Mouse (Mus musculus) CD8-positive naive resting alpha-beta T cell, adult 2 months (primary cell): ENCODE data around the gene Calhm1.
"Not testable (repeated sequence)": the region's sequence is repeated elsewhere in the genome, so short reads cannot be mapped to it uniquely, and the experiment has no call there.

ENCODE experiments used
- DNase-seq, 2 experiments: peaks; one replicate each; pipeline ENCODE4 v3.0.0; 2022; ENCODE audit warnings: low read depth in 2 of 2, low spot score in 2 of 2

The Calhm1 gene

DNA sequence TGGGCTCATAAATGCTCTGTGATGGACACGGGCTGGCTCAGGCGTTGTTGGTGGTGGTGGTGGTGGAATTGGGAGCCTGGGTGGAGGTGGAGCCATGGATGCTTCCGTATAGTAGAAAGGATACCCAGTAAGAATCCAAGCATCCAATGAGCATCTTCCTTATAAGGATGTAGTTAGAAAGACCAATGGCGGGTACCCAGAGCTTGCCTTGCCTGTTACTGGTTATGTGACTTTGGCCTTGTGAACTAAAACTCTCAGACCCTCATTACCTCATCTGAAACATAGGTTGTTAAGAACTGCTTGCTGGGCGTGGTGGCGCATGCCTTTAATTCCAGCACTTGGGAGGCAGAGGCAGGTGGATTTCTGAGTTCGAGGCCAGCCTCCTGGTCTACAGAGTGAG, 9.7 kb upstream of the Calhm1 start:
- no peak for DNase-seq

DNA sequence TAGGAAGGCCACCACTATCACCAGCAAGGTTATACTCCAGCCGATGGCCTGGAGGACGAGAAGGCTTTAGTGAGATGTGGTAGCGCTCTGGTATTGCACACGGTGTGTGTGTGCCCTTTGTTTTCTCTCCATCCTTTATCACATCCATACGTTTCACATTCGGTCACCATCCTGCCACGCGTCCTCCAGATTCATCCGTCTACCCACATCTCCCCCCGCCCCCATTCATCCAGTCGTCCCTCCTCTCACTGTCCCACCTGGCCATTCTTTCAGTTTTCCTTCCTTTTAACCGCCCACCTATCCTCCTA, 8.0 kb upstream of the Calhm1 start:
- no peak for DNase-seq

DNA sequence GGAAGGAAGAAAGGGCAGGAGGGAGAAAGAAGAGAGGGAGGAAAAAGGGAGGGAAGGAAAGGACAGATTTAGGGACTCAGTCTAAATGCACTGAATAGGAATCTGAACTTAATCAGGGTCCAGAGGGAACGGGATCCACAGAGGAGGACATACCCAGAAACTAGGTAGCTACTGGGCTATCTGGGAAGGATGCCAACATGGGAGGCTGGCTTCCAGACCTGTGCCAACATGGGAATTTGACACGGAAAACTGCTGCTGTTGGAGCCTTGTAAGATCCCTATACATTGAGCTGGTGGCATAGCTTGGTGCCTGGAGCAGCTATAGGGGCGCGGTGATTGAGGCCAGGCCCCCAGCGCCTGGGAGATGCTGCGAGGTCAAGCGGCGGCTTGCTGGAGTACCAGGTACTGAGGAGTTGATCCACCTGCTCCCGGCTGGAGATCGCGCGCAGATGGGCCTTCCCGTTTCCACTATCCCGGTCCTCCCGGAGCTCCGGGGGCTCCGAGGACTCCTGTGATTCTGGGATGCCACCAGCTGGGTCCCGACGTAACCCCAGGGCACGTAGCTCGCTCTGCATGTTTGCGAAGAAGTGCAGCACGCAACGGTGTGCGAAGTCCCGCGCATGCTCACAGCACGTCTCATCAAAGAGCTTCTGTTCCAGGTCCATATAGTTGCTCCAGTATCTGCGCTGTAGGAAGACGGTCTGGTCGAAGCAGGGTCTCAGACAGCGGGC, 7.4 kb upstream of the Calhm1 start:
- no peak for DNase-seq

DNA sequence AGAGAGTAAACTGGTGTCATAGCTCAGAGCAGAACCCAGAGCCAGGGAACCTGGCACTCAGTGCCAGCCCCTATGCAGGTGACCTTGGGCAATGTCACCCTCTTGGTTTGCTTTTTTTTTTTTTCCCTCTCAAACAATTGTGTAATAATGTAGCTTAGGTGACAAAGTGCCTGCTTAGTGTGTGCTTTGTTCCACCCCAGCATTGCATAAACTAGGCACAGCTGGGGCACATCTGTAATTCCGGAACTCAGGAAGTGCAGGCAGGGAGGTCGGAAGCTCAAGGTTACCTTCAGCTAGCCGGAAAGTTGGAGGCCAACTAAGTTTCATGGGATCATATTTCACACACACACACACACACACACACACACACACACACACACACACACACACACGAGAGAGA, 5.8 kb upstream of the Calhm1 start:
- no peak for DNase-seq

DNA sequence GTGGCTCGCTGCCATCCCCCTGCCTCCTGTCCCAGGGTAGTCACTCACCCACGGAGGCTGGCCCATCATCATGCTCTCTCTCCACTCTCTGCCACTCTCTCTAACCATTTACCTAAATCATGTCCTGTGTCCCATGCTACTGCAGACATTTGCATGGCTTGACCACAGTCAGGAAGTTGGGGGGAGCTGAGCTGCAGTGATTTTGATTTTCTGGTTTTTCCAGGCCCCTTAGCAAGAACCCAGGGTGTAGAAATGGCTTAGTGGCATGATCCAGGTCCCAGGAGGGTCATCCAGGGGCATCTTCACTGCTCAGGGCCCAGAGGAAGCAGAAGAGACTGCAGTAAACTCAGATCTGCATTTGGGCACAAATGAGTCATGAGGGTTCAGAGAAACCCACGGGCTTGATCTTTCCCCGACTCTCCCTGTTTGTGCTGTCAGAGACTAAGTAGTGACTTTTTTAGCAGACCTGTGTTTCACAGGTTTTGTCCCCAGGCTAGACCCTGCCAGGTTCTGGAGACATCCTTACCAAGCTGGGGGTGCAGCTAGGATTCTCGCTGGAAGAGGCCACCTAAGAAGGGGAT, 4.3 kb upstream of the Calhm1 start:
- no peak for DNase-seq

DNA sequence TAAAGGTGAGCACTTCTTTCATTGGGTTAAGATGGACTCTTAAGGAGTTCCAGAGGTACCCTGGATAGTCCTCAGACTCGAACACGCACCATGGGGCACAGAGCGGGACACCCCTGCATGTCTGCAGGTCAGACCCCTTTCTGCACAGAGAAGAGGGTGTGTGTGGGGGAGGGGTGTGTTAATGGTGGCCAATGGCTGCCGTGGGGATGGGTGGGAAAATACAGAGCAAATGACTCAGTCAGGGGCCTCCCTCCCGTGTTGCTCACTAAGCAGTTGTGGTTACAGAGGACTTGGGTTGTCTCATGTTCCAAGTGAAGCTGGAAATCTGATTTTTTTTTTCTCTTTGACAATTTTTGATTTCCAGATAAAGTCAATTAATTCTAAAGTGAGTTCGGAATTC, 1.6 kb downstream of the Calhm1 start:
- no peak for DNase-seq

DNA sequence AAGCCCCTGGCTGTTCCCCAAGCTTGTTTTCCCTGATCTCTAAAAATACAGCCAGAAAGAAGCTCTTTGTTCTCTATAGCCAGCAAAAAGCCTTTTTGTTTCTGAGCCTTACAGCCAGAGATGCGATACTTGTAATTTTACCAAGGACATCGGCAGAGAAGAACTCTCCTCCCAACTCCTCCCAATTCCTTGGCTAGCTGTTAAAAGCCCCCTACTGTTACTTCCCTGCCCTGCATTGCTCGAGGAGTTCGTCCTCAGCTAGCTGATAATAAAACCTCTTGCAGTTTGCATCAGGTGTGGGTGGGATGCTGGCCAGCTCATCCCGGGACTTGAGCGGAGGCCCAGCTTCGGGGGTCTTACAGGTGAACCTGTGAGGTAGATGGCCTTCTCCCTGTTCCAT, 4.4 kb downstream of the Calhm1 start:
- not testable (repeated sequence) for DNase-seq

DNA sequence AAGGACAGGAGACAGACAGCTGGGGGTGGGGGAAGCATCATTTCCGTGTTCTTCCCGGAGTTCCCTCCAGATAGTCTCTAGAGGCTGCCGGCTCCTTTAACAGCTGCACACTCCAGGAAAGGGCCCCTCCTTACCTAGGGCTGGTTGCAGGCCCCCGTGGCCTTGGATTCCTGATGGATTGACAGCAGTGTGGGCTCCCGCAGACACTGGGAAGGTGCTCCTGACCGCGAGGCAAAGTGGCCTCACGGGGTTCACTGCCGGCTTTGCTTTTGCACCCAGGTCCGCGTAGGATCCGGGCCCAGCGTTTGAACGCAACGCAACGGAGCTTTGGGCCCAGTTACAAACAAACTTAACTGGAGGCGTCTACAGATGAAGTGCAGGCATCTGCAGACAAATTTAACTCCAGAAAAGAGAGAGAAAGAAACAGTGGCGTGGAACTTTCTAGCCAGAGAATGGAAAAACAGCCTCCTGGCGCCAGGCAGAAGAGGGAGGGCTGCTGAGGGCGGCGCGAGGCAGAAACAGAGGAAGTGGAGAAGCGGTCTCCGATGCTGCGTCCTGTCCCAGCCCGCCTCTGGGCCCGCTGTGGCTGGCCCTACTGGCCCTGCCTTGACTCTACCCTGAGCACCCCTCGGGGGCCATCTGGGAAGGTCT, 6.2 kb downstream of the Calhm1 start, which contains the start of gene Calhm2:
TSS of gene Calhm2 (minus strand) at position 524 of the 651 bp plus-strand sequence.
- peak; percentile 17 to 28 for DNase-seq

DNA sequence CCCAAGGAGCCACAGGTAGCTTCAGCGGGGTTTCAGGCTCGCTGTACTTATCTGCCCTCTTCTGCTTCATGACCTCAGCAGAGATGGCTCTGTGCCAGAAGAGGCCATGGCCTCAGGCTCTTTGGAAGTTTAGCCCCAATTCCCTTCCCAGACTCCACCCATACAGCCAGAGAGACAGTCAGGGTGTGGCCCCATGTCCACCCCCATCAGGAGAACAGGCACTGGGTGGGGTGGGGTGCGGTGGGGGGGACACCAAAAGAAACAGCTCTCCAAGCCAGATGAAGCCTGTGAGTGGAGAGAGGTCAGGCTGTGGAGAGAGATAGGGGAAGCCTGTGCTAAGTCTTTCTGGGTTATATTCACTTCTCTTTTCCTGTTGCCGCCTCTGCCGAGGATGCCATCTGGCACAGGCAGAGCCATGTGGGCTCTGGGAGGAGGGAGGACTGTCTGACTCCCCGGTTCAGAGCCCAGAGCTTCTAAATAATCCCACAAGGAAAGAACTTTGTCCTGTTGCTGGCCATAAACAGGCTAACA, 6.9 kb downstream of the Calhm1 start:
- DNase-seq = no peak

DNA sequence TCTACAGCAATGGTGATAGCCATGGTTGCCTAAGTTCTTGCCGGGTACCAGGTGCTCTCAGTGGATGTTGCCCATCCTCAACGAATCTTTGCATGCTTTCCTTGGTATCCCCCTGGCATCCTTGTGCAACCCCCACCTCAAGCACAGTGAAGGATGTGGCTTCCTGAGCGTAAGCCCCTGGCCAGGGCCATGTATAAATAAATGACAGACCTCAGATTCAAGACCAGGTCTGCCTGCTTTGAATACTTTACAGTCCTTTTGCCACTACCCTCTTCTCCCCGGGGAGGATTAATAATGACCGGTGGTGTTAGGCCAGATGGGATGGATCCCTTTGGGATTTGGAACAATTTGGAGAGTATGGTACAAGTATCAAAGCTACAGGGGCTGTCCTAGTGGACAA, 7.9 kb downstream of the Calhm1 start:
- no peak for DNase-seq

DNA sequence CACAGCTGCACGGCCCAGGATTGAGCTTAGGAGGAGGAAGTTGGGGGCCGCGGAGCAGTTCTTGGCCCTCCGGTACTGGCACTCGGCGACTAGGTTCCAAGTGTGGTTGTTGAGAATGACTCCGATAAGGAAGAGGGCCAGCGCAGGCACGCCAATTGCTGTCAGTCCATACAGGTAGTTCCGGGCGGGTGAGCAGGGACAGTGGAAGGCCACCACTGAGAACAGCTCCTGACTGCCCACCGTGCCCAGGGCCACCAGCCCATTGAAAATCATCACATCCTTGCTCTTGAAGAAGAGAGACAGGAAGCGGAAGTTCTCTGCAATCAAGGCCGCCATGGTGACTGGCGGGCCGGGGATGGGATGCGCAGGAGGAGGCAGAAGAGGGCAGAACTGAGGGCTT, 8.5 kb downstream of the Calhm1 start:
- DNase-seq = no peak

DNA sequence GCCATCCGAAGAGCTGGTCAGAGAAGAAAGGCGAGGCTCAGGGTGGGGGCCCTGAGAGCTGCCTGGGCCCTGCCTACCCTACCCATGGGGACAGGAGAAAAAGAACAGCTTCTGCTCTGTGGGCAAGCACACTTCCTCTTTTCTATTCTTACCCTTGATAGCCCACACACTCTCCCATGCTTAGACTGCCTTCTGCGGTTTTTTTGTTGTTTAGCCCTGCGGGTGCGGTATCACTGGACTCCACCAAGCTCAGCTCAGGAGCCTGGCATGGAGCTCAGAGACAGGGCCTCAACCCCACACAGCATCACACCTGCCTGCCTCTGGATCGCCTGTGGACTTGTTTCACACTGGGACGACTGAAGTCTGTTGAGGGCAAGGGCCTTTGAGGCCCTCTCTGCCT, 10.9 kb downstream of the Calhm1 start:
- no peak for DNase-seq

DNA sequence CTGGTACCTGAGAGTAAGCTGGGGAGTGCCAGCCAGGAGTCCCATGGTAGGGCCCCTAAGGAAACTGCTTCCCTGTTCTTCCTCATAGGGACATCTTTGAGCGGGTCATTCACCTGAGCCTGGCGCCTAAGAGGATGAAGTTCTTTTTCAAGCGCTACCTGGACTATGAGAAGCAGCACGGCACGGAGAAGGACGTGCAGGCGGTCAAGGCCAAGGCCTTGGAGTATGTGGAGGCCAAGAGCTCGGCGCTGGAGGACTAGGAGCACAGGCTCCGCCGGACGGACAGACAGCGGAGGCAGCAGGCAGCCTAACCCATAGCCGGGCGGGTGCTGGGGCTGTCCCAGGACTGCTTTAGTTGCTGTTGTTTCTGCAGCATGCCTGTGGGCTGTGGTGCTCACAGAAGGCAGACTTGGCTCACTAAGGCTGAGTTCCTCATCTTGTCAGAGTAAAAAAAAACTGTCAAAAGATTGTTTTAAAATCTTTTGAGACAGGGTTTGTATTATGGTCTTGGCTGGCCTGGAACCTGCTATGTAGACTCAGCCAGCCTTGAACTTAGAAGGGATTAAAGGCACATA, 13.4 kb downstream of the Calhm1 start:
- DNase-seq = no peak

DNA sequence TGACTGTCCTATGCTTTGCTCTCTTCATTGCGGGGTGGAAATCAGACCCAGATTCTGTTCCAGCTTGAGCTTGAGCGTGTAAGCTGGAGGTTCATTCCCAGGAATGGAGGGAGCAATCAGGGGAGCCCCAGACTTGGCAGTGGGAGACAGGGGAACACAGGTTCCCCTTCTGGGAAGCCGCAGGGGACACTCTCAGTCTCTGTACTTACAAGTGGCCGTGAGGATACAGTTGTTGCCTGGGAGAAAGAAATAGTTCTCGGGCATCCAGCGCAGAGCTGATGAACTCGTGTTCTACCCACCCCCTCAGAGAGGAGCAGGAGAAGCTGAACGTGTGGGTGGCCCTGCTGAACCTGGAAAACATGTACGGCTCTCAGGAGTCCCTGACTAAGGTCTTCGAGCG, 15.2 kb downstream of the Calhm1 start:
- DNase-seq = no peak

DNA sequence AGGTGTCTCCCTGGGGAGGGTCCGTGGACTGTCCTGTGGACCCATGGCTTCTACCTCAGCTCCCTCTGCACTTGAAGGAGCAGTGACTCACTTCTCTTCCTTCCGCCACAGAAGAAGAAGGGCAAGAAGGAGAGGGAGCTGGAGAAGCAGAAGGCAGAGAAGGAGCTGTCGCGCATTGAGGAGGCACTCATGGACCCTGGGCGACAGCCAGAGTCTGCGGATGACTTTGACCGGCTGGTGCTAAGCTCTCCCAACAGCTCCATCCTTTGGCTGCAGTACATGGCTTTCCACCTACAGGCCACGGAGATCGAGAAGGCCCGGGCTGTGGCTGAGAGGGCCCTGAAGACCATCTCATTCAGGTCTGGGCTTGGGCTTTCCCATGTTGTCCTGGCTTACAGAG, 15.9 kb downstream of the Calhm1 start:
- no peak for DNase-seq

DNA sequence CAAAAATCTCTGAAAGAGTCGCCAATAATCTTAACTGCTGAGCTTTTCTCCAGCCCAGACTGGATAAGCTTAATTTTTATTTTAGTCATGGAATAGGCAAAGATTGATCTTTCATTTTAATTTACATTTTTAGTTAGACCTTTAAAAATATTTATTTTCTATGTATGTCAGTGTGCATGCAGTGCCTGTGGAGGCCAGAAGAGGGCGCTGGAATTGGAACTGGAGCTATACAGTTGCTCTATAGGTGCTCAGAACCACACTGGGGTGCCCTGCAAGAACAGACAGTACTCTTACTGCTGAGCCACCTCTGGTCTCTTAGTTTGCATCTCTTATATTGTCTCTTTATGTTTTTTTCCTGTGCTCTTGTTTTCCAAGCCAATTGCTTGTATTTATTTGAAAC, 21.3 kb downstream of the Calhm1 start:
- DNase-seq = peak in 1 of 2 experiments; percentile 12

DNA sequence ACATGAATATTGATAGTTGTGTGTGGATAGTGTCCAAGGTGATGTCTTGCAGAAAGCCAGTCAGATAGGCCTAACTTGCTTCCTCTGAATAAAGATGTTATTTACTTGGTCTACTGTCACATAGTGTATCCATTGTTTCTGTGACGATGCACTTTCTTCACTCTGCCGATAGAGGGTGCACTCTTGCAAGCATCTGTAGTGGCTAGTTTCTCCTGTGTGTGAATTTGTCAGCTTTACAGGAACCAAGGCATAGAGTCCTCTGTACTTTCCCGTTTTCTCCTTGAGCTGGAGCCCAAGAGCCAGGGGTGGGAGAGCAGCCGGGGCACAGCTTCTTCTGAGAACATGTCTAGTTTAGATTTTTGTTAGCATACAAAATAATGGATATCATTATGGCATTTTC, 23.0 kb downstream of the Calhm1 start:
- DNase-seq = peak in 1 of 2 experiments; percentile 8

DNA sequence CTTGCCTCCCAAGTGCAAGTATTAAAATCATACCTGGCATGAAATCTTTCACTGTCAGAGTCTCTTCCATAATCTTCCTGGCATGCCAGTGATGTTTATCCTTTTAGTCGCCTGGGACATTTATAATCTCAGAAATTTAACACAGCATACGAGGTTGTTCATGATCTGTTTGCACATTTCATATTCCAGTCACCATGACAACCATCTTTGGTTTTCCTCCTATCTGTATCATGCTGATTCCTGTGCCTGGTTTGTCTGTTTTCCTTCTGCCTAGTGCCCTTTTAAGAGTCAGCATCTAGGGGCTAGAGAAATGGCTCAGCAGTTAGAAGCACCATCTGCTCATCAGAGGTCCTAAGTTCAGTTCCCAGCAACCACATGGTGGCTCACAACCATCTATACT, 25.4 kb downstream of the Calhm1 start:
- no peak for DNase-seq

DNA sequence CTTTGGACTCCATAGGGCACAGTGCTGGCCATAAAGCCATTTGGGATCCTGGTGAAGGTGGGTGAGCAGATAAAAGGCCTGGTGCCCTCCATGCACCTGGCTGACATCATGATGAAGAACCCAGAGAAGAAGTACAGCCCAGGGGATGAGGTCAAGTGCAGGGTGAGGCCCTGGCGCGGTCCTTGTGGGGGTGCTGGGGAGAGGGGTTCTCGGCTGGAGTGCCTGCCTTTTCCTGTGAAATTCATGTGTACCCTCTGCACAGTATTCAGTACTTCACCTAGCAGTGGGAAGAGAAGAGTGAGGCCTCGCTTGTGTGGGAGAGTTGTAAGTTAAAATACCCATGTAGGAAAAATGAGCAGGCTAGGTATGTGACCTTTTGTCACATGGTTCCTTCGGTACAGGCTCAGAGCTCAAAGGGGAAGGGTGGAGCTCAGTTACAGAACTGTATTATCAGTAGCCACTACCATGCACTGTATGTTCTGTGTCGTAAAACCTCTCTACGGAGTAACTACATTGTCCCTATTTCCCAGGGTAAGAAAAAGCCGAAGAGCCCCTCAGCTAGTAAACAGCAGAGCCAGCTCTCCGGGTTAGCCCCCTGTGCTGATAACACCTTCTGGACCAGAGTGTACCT, 39.3 kb downstream of the Calhm1 start:
- DNase-seq = no peak

DNA sequence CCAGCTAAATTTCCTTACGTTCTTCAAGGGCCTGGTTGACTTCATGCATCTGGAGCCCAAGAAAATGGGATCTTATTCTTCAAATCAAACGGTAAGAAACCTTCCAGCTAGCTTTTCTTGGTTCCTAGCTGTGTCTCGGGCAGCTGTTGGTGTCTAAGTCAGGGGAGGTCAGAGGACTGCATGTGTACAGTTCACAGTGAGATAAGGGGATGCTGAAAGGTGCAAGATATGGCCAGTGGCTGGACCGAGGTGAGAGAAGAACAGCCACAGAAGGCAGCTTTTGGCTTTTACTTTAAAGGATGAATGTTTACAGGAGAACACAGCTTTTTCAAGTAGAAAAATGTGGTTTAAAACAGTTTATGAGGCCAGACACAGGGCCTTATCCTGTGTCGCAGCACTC, 43.0 kb downstream of the Calhm1 start:
- no peak for DNase-seq
